Mouse (Mus musculus) thymus, adult 2 months (tissue): ENCODE measurements around the gene Abcc6.

Experiments used
- CTCF ChIP-seq: fragments of 200-500 bp; IDR thresholded peaks from 2 replicates; pipeline ENCODE4 v1.5.1; 2012; ENCODE audit warnings: mild to moderate bottlenecking, control low read depth, low read length, moderate library complexity, borderline replicate concordance; ENCODE audit not compliant: control insufficient read depth, poor library complexity, insufficient read depth; ENCODE audit errors: extremely low read depth
- POLR2A ChIP-seq: fragments of 200-500 bp; IDR thresholded peaks from 2 replicates; pipeline ENCODE4 v1.6.1; 2012; ENCODE audit warnings: mild to moderate bottlenecking, low read length, control low read depth, moderate library complexity; ENCODE audit not compliant: control insufficient read depth, poor library complexity, insufficient read depth; ENCODE audit errors: extremely low read depth

DNA sequence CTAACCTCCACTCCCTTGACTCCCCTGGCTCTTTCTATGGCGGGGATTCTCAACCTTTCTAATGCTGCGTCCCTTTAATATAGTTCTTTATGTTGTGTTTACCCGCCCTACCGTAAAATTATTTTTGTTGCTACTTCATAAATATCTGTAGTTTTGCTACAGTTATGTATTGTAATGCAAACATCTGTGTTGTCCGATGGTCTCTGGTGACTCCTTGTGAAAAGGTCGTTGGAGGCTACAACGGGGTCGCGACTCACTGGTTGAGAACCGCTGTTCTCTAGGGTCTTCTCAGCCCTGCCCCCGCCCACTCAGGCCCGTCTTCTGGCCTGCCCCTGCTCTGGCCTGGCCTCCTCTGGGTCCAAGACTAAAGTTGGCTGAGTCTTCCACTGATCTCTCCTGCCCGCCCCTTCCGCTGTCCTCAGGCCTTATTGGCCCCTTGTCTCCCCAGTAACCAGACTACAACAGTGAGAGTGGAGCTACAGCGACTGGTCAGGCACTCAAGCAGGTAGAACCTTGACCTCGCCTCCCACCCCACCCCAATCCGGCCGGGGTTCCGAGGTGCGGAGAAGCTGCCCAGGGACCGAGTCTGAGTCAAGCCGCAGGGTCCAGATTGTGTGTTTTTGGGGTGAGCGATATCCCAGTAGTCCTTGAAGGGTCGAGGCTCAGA, 106.2 kb downstream of the Abcc6 start, which contains the start of gene Ccdc114:
- no peak for TF ChIP-seq POLR2A
- no peak for TF ChIP-seq CTCF
